Mouse (Mus musculus): Measurements from ENCODE around the gene Ptges3l. TPM values are rescaled to one million over a fixed set of nuclear protein-coding genes. Genes with fewer than 3 reads are reported as not detected.

Ptges3l gene
- 6.3 and 9.9 TPM in 2 replicates for polyA plus RNA-seq (2012; rRNA removed)

DNA sequence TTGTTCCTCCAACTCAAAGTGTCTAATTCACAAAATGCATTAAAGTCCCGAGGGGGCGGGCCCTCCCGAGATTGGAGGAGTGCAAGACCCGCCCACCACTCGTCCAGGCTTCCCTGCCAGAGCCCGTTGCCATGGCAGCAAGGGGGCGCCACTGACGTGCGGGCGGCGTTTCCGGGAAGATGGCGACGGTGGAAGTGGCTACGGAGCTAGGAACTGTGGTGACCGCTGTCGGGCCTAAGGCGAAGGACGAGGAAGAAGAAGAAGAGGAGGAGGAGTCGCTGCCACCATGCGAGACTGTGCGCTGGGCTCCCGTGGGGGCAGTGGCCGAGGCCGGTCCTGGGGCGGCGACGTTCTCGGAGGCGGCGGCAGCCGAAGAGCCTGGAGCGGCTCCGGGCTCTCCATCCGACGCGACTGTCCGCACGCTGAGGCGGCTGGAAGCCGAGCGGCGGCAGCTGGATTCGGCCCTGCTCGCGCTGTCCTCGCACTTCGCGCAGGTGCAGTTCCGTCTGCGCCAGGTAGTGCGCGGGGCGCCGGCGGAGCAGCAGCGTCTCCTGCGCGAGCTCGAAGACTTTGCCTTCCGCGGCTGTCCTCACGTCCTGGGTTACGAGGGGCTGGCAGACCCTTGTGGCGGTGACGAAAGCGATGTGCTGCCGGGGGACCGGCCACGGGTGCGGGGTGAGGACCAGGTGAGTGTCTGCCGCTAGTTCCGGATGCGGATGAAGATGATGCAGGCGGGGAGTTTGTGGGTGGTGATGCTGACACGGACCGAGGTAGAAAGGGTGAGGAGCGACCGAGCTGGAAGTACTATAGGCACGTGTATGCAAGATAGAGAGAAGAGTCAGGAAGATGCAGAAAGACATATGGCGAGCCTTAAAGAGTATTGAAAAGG lies at the start of gene Ptges3l, which contains the start of gene Rundc1:
Gene Ptges3l (minus strand): TSS at position 409 of the 889 bp plus-strand sequence.
Gene Rundc1 (plus strand): TSS at position 161 of the 889 bp plus-strand sequence.

DNA sequence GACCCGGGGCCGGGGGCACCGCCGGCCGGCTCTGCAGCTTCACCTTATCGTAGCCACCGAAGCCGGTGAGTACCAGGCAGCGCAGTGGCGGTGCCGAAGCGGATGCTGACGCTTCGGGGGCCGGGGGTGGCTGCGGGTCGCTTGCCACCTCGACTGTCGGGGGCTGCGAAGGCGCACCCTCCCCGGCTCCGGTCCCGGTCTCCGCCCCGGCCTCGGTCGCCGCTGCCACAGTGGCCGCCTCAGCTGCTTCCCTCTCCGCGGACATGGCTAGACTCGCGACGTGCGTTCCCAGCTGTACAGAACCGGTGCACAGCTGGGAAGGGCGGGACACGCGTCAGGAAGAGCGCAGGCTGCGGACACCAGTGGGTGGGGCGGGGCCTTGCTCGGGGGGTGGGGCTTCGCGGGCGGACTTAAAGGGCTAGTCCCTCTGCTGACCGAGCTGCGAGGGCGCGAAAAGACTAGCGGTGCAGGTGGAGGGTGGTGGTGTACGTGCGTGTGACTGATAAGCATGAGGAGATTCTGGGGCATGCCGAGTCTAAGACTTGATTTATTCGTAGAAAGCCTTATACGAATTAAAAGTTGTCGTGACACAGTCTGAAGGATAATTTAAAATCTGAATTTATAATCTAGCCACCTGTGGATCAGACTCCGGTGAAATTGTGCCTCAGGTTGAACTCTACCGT lies 40.9 kb upstream of the Ptges3l start, which contains the start of gene Vat1:
Gene Vat1 (minus strand): TSS at position 362 of the 683 bp plus-strand sequence.

DNA sequence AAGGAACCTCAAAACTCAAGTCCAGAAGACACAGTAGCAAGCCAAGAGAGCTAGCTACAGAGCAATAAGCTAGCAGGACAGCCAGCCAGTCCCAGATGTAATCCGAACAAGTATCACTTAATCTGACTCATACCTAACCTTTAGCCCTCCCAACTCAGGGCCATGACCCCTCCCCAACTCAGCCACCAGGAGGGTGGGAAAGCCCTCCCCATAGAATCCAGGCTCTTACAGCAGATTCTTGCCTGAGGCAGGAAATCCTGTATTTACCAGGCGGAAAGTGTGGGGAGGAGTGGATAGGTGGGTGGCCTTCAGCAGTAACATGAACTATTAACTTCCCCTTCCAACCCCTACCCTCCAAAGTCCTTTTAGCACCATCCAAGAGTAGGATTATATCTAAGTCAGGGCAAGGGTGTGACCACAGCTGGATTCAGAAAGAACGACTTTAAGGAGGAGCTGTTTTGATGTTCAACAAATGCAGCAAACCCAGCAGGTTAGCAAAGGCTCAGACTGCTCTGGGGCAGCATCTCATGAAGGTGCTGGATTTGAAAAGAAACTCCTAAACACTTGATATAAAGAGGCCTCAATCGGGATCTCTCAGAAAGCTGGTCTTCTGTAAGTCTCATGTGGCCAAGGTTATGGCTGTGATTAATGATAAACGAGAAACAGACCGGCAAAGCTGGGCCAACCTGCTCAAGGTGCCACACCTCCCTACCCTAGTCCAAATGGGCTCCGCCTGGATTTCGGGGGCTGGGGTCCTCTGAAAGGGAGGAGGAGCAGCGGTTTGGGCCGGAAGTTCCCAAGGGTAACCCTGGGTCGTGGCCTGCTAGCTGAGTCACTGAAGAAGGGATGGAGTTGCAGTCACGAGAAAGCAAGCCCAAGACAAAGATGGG lies 39.3 kb upstream of the Ptges3l start, which contains the start of gene Rnd2:
Gene Rnd2 (plus strand): TSS at position 789 of the 890 bp plus-strand sequence.

DNA sequence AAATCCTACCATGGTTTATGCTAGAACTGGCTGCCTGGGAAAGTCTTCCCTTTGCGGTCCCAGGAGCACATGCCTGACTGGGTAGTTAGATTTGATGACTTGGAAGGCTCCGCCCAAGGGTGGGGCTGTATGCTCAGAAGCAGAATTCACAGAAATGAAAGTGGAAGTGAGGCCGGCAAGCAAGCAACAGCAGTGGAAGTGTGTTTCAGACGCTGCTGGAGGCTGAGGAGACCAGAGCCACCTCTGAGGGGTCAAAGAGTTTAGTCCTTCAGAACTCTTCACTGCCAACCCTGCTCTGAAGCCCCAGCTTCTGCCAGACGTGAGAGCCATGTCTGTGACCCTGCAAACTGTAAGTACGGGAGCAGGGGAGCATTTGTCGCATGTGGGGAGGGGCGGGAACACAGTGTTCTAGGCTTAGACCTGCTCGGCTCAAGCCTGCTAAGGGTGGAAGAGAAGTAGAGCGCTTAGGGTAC lies 23.2 kb upstream of the Ptges3l start, which contains the start of gene Ifi35:
Gene Ifi35 (plus strand): TSS at position 134 of the 473 bp plus-strand sequence.

DNA sequence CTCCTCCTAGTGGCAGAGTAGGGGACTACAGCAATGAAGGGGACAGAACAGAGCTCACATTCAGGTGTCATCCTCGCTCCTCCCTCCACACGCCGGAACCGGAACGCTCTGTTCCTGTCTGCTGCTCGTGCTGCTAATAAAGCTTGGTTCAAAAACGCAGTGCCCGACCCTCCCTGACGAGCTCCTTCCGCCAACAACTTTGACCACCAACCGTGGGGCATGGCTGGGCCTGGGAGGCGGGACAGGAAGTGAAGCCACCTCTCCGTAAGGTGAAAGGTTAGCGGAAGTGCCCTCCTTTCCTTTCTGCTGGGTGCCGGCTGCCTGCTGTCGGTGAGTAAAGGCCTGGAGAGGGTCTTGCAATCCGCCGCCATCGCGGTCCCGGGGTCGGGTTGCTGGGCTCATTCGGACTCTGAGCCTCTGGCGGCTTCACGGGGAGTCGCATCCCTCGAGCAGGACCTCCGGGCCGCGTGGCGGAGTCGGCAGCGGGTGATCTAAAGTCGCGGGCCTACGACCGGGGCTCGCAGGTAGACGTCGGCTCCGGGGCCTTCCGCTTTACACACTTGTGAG lies 17.1 kb upstream of the Ptges3l start, which contains the start of gene Rpl27:
Gene Rpl27 (plus strand): TSS at position 172 of the 567 bp plus-strand sequence.

DNA sequence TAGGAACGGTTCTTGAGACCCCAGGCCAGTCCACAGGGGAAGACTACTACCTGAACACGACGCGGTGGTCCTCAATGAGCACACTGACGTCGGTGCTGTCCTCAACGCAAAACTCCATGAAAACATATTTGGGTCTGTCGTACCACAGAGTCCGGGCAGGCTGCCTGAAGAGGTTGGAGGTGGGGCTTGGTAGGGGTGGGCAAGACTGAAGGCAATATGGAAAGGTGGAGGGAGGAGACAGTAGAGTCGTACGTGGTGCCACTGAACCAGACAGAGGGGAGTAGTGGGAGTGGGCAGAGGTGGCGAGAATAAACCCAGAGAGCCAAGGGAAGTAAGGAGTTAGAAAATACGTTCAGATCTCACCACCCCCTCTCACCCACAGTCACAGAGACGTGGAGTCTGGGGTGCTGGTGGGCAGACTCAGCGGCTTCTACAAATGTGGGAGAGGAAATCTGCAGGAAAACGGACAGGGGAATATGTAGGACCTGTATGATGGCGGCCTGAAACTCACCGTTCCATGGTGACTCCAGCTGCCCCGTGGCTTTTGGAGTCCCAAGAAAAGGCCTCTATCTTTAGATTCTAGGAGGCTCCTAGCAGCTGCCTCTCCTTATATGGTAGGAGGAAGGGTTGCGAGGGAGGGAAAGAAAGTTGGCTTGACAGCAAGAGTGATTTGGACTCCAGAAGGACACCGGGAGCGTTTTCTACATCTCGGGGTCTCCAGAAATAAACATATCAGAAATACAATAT lies 855 bp downstream of the Ptges3l start, which contains the start of gene Gm27029:
Gene Gm27029 (minus strand): TSS at position 692 of the 747 bp plus-strand sequence.

DNA sequence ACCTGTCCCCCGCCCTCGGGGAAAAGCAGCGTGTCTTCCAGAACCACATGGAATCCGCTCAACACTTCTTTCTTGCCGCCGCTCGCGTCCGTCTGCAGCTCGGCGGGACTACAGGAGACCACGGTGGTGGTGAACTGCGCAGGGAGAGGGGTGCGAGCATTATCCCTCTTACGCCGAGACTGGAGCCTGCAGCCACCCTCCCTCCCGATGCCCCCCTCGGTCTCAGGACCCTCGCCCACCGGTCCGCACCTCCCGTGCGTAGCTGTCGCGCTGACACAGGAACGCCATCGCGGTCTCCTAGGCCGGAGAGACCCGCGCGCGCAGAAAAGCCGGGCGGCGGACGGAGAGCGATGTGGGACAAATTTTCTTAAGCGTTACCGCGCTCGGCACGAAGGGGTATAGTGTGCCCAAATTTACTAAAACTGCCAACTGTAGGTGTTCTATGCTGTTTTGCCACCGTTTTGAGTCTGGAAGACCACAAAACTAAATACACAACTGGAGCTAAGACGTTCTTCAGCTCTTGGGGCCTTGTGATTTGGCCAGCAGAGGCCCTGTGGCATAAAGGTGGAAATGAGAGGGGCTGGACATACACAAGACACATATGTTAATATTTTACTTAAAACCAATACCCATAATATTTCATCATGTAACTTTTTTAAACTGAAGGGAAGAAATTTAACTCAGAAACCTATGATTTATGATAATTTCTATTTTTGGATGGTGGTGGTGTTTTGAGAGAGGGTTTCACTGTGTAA lies 7.9 kb downstream of the Ptges3l start, which contains the start of gene Aarsd1:
Gene Aarsd1 (minus strand): TSS at position 515 of the 755 bp plus-strand sequence.

Other genes starting within 250 kb of the Ptges3l start
- not detected in 2 replicates for gene Ccr10, start 249.9 kb downstream of the Ptges3l start, polyA plus RNA-seq (2012; rRNA removed)
- 11.1 and 20.0 TPM in 2 replicates for gene Ezh1, start 198.9 kb downstream of the Ptges3l start, polyA plus RNA-seq (2012; rRNA removed)
- 41.2 and 53.6 TPM in 2 replicates for gene Ramp2, start 179.3 kb downstream of the Ptges3l start, polyA plus RNA-seq (2012; rRNA removed)
- gene Vps25, start 171.6 kb downstream of the Ptges3l start, polyA plus RNA-seq (2012; rRNA removed): 46.6 and 64.9 TPM in 2 replicates
- 7.6 and 8.6 TPM in 2 replicates for gene Wnk4, start 164.8 kb downstream of the Ptges3l start, polyA plus RNA-seq (2012; rRNA removed)
- gene Cntd1, start 146.3 kb downstream of the Ptges3l start, polyA plus RNA-seq (2012; rRNA removed): 1.1 and 1.8 TPM in 2 replicates
- 93.9 and 163 TPM in 2 replicates for gene Coa3, start 146.2 kb downstream of the Ptges3l start, polyA plus RNA-seq (2012; rRNA removed)
- gene Becn1, start 123.0 kb downstream of the Ptges3l start, polyA plus RNA-seq (2012; rRNA removed): 115 and 433 TPM in 2 replicates
- gene Psme3, start 109.1 kb downstream of the Ptges3l start, polyA plus RNA-seq (2012; rRNA removed): 101 and 138 TPM in 2 replicates
- gene Aoc2, start 100.3 kb downstream of the Ptges3l start, polyA plus RNA-seq (2012; rRNA removed): 8.2 and 8.5 TPM in 2 replicates
- gene Aoc3, start 94.7 kb downstream of the Ptges3l start, polyA plus RNA-seq (2012; rRNA removed): 0.22 and 0.24 TPM in 2 replicates
- not detected in 2 replicates for gene G6pc, start 57.8 kb downstream of the Ptges3l start, polyA plus RNA-seq (2012; rRNA removed)
- gene Aarsd1, start 7.7 kb downstream of the Ptges3l start, polyA plus RNA-seq (2012; rRNA removed): 59.2 and 85.3 TPM in 2 replicates
- gene Gm27029, start 537 bp downstream of the Ptges3l start, polyA plus RNA-seq (2012; rRNA removed): 3.7 and 5.7 TPM in 2 replicates
- 18.1 and 22.8 TPM in 2 replicates for gene Rundc1, start 248 bp downstream of the Ptges3l start, polyA plus RNA-seq (2012; rRNA removed)
- gene Rpl27, start 17.0 kb upstream of the Ptges3l start, polyA plus RNA-seq (2012; rRNA removed): 657 and 1,364 TPM in 2 replicates
- gene Ifi35, start 23.1 kb upstream of the Ptges3l start, polyA plus RNA-seq (2012; rRNA removed): 4.4 and 4.6 TPM in 2 replicates
- gene Rnd2, start 39.7 kb upstream of the Ptges3l start, polyA plus RNA-seq (2012; rRNA removed): 95.7 and 130 TPM in 2 replicates
- gene Vat1, start 40.9 kb upstream of the Ptges3l start, polyA plus RNA-seq (2012; rRNA removed): 63.1 and 63.6 TPM in 2 replicates
- 17.4 and 18.9 TPM in 2 replicates for gene Brca1, start 126.6 kb upstream of the Ptges3l start, polyA plus RNA-seq (2012; rRNA removed)
- gene Nbr1, start 126.8 kb upstream of the Ptges3l start, polyA plus RNA-seq (2012; rRNA removed): 82.2 and 99.2 TPM in 2 replicates
- gene Tmem106a, start 156.9 kb upstream of the Ptges3l start, polyA plus RNA-seq (2012; rRNA removed): 2.8 and 3.0 TPM in 2 replicates
- gene Gm11634, start 173.9 kb upstream of the Ptges3l start, polyA plus RNA-seq (2012; rRNA removed): not detected in 2 replicates
- 27.1 and 46.1 TPM in 2 replicates for gene Rdm1, start 201.9 kb upstream of the Ptges3l start, polyA plus RNA-seq (2012; rRNA removed)
- gene Arl4d, start 240.2 kb upstream of the Ptges3l start, polyA plus RNA-seq (2012; rRNA removed): 12.3 and 12.8 TPM in 2 replicates